Mouse (Mus musculus): ENCODE data around the gene Ugcg.

DNA sequence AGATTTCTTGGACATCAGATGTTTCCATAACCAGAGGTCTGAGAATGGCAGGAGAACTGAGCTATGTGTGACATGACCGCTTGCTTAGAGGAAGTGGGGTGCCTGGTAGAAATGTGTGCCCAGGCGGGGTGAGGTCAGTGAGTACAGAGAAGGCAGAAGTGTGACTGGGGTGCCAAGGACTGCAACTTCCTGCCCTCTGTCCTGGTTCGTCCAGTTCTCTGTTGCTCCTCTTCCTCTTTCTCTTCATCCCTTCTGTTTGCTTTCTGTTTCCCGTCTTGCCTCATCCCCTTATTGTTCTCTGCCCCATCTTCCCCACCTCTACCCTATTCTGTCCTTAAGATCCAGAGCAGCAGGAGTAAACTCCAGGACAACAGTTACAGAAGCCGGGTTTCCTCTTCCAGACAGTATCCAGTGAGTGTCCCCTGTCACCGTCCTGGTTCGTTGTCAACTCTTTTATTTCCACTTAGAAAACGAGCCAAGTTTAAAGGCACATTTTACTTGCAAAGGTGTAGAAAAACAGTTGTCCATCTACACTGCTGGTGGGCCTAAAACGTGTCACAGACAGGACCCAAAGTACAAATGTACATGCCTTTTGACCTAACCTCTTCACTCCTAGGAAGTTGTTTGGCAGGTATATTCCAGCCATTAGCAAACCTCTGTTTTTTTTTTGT is 49.7 kb downstream of the Ugcg start:
- TF ChIP-seq CTCF (IDR thresholded peaks at IDR 0.05; ENCODE audit: control insufficient read depth, insufficient read depth, insufficient replicate concordance, low read depth, low read length) (no peak), POLR2A (IDR thresholded peaks at IDR 0.05; ENCODE audit: control insufficient read depth, low read depth, low read length) (no peak)
